Mouse (Mus musculus) ES-E14 (cell line): Measurements from ENCODE around the gene Slit3. TPM values are rescaled to one million over a fixed set of nuclear protein-coding genes. Genes with fewer than 3 reads are reported as not detected.

Experiments used
- DNase-seq: peaks from one replicate; pipeline ENCODE4 v3.0.0-alpha.2; 2013; ENCODE audit warnings: low read depth, low spot score
- H3K27ac ChIP-seq: 2 replicates; pipeline ENCODE4 v1.5.1; 2012; ENCODE audit warnings: low read depth, mild to moderate bottlenecking, low read length, moderate library complexity, mixed read lengths; ENCODE audit not compliant: poor library complexity, insufficient read depth, severe bottlenecking
- H3K36me3 ChIP-seq: 2 replicates; pipeline ENCODE4 v1.6.1; 2012; ENCODE audit warnings: mild to moderate bottlenecking, low read length, moderate library complexity, mixed read lengths; ENCODE audit not compliant: control insufficient read depth, poor library complexity, insufficient read depth, severe bottlenecking
- H3K4me1 ChIP-seq, 2 experiments: fragments of 150-350 bp in 1 of 2; sonication (generic) in 1 of 2; 2 replicates each; pipeline ENCODE4 v1.6.1; 2012; ENCODE audit warnings: low read length in 2 of 2, mild to moderate bottlenecking in 1 of 2, mixed read lengths in 1 of 2; ENCODE audit not compliant: control insufficient read depth in 2 of 2, insufficient read depth in 2 of 2, poor library complexity in 1 of 2
- H3K4me3 ChIP-seq, 2 experiments: fragments of 150-350 bp in 1 of 2; sonication (generic) in 1 of 2; 2 replicates each; pipeline ENCODE4 v1.5.1; 2012; ENCODE audit warnings: low read length in 2 of 2, low read depth in 1 of 2, mild to moderate bottlenecking in 1 of 2, mixed read lengths in 1 of 2; ENCODE audit not compliant: insufficient read depth in 1 of 2, poor library complexity in 1 of 2, severe bottlenecking in 1 of 2
- H3K9ac ChIP-seq: 2 replicates; pipeline ENCODE4 v1.6.1; 2012; ENCODE audit warnings: low read depth, mild to moderate bottlenecking, low read length, mixed read lengths; ENCODE audit not compliant: poor library complexity, insufficient read depth, severe bottlenecking
- H3K9me3 ChIP-seq: fragments of 150-350 bp; sonication (generic); 2 replicates; pipeline ENCODE4 v1.6.1; 2012; ENCODE audit warnings: low read depth, mild to moderate bottlenecking, low read length; ENCODE audit not compliant: control insufficient read depth, insufficient read depth
- CHD2 ChIP-seq: IDR thresholded peaks from 2 replicates; pipeline ENCODE4 v1.6.1; 2014; ENCODE audit warnings: mild to moderate bottlenecking, low read depth, low read length, inconsistent platforms
- HCFC1 ChIP-seq: IDR thresholded peaks from 2 replicates; pipeline ENCODE4 v1.6.1; 2012; ENCODE audit warnings: low read length, inconsistent platforms, borderline replicate concordance; ENCODE audit not compliant: insufficient read depth
- MAFK ChIP-seq: IDR thresholded peaks from 2 replicates; pipeline ENCODE4 v1.6.1; 2014; ENCODE audit warnings: mild to moderate bottlenecking, low read depth, low read length, inconsistent platforms; ENCODE audit not compliant: insufficient read depth
- ZC3H11A ChIP-seq: IDR thresholded peaks from 2 replicates; pipeline ENCODE4 v1.6.1; 2012; ENCODE audit warnings: low read depth, mild to moderate bottlenecking, inconsistent platforms, low read length, borderline replicate concordance
- ZNF384 ChIP-seq: IDR thresholded peaks from 2 replicates; pipeline ENCODE4 v1.6.1; 2012; ENCODE audit warnings: low read depth, low read length, inconsistent platforms
- in situ Hi-C, 2 experiments: fragments of 600-800 bp; cut with MboI; formaldehyde crosslinking; loops; one replicate each; pipeline ENCODE4 v1.15.1; 2025; ENCODE audit warnings: low sequenced_read_pairs in 2 of 2, inconsistent platforms in 1 of 2; ENCODE audit not compliant: unreplicated experiment in 2 of 2
- total RNA-seq: library from RNA; depleted of rRNA; stranded (reverse); fragments of 300-350 nt; gene quantifications from 2 replicates; pipeline ENCODE4 v1.2.3, GENCODE M21; 2012; rRNA removed

Slit3 gene
- total RNA-seq = 3.7 and 6.1 TPM in 2 replicates

DNA sequence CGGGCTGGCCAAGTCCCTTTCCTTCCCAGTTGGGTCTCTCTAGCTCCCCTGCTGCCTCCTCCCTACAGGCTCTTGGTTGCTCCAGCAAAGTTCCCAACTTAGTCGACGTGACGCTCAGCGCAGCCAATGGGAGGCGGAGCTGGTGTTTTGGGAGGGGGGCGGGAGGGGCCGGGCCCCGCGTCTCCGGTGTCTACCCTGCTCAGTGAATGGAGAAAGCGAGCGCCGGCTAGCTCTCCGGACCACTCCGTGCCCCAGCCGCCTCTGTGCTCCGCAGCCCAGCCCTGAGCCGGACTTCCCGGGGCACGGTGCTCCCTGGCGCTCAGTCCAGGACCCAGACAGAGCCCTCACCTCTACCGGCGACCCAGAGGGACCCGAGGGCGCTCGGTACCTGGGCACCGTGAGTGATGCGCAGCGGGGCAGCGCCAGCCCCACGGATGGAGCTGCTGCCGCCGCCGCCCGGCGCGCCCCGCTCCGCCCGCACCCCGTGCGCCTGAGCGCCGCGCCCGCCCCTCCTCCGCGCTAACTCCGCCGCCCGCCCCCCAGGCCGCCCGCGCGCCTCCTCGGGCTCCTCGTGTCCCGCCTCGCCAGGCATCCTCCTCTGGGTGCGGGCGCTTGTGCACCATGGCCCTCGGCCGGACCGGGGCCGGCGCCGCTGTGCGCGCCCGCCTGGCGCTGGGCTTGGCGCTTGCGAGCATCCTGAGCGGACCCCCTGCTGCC lies at the start of gene Slit3:
Gene Slit3, plus strand, starts transcription at position 331 of the 717 bp plus-strand sequence.
- Histone ChIP-seq H3K4me3 (peak within 1 kb of the TSS; percentile 86 to 95), H3K9ac (peak within 1 kb of the TSS; percentile 84), H3K27ac (no peak within 1 kb of the TSS), H3K9me3 (no peaks in the 10 kb centered on the region), H3K36me3 (no peaks in the 10 kb centered on the region), H3K4me1 (peaks cover 0 to 2% of the 10 kb centered on the region in 2 experiments; a peak in 1 of 4 replicates)
- TF ChIP-seq MAFK = no peak
- TF ChIP-seq HCFC1 = 0 out of 2 replicates have a peak, but pooled peaks have one; percentile 9
- in situ Hi-C loops = no loop called here
- DNase-seq = peak; percentile 76

DNA sequence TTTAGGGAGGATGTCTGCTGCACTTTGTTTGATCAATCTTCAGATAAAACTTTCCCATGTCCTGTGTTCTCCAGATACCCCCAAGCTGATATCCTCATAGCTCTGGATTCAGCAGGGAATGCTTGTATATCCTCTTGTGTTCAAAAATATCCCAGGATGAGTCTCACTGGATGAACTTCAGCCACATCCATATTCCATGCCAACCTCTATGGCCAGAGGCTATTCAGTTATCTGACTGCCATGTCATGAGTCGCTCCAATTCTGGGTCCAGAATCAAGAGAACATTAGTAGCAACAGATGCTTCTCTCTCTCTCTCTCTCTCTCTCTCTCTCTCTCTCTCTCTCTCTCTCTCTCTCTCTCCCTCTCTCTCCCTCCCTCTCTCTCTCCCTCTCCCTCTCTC lies 49.6 kb upstream of the Slit3 start:
- H3K9me3 ChIP-seq = no peaks in the 10 kb centered on the region
- no peaks in the 10 kb centered on the region for H3K36me3 ChIP-seq
- TF ChIP-seq MAFK (no peak), ZC3H11A (no peak), ZNF384 (no peak), CHD2 (no peak), HCFC1 (no peak)
- H3K4me3 ChIP-seq = no peak overlapping the region
- in situ Hi-C loops = no loop called here
- H3K27ac ChIP-seq = no peak overlapping the region
- H3K4me1 ChIP-seq = no peaks in the 10 kb centered on the region
- DNase-seq = no peak
- no peak overlapping the region for H3K9ac ChIP-seq

DNA sequence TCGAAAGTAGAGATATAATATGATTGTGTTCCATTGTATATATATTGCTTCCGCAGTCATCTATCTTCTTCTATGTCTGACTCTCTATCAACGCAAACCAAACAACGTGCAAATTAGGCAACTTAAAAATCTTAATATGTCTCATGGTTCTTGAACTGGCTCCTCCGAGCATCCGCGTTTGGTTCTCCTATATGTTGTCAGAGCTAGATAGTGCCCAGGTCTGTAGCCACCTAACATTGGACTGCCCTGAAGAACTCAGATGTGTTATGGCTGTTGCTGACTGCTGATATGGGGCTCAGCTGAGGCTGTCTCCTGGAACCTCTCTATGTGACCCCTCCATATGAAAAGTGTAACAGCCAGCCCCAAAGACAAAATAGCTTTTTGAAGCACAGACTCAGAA lies 45.6 kb upstream of the Slit3 start:
- Histone ChIP-seq H3K4me1 (no peaks in the 10 kb centered on the region), H3K27ac (no peak overlapping the region), H3K36me3 (no peaks in the 10 kb centered on the region), H3K4me3 (no peak overlapping the region), H3K9ac (no peak overlapping the region), H3K9me3 (no peaks in the 10 kb centered on the region)
- TF ChIP-seq HCFC1 (no peak), MAFK (no peak), ZC3H11A (no peak), CHD2 (no peak), ZNF384 (no peak)
- in situ Hi-C loops = no loop called here
- DNase-seq = no peak

GRCm38 (mm10) chr11:35080451-35081125 lies 40.4 kb upstream of the Slit3 start:
- H3K36me3 ChIP-seq = no peaks in the 10 kb centered on the region
- H3K27ac ChIP-seq = no peak overlapping the region
- peaks cover 0 to under 1% of the 10 kb centered on the region in 2 experiments; a peak in 1 of 4 replicates for H3K4me1 ChIP-seq
- H3K9me3 ChIP-seq = no peaks in the 10 kb centered on the region
- H3K4me3 ChIP-seq = no peak overlapping the region
- H3K9ac ChIP-seq = no peak overlapping the region
- in situ Hi-C loops = no loop called here
- no peak for TF ChIP-seq ZNF384
- no peak for TF ChIP-seq CHD2
- no peak for TF ChIP-seq MAFK
- no peak for TF ChIP-seq HCFC1
- no peak for TF ChIP-seq ZC3H11A
- DNase-seq = no peak
